Mouse (Mus musculus) liver, postnatal 0 days (tissue): ENCODE results near the gene Olfr1115. TPM values are rescaled to one million over a fixed set of nuclear protein-coding genes. Genes with fewer than 3 reads are reported as not detected.
"Not testable (repeated sequence)": the region's sequence is repeated elsewhere in the genome, so short reads cannot be mapped to it uniquely, and the experiment has no call there.

ENCODE experiments used
- ATAC-seq: fragments of 200-750 bp; cut with Nextera tagmentation; 2 replicates; pipeline ENCODE4 v1.8.0; 2017; ENCODE audit warnings: mild to moderate bottlenecking, moderate library complexity
- DNase-seq: peaks from one replicate; pipeline ENCODE4 v3.0.0-alpha.2; 2016
- H3K27ac ChIP-seq: fragments of 300-500 bp; sonication (generic); 2 replicates; pipeline ENCODE4 v1.5.1; 2014; ENCODE audit warnings: antibody characterized with exemption, moderate library complexity, mild to moderate bottlenecking, low read depth
- H3K27me3 ChIP-seq: fragments of 300-500 bp; sonication (generic); 2 replicates; pipeline ENCODE4 v1.6.1; 2014; ENCODE audit warnings: low read length, control low read depth, mixed read lengths; ENCODE audit not compliant: insufficient read depth
- H3K36me3 ChIP-seq: fragments of 300-500 bp; sonication (generic); replicated peaks from 2 replicates; pipeline ENCODE4 v1.6.1; 2014; ENCODE audit warnings: mild to moderate bottlenecking, control low read depth, low read length, moderate library complexity, mixed read lengths; ENCODE audit not compliant: insufficient read depth
- H3K4me1 ChIP-seq: fragments of 300-500 bp; sonication (generic); 2 replicates; pipeline ENCODE4 v1.6.1; 2014; ENCODE audit warnings: antibody characterized with exemption, mild to moderate bottlenecking, control low read depth; ENCODE audit not compliant: insufficient read depth
- H3K4me2 ChIP-seq: fragments of 300-500 bp; sonication (generic); 2 replicates; pipeline ENCODE4 v1.6.1; 2014; ENCODE audit warnings: low read depth, mild to moderate bottlenecking, low read length, moderate library complexity, mixed read lengths
- H3K4me3 ChIP-seq: fragments of 300-500 bp; sonication (generic); 2 replicates; pipeline ENCODE4 v1.5.1; 2014; ENCODE audit warnings: low read depth, low read length
- H3K9ac ChIP-seq: fragments of 300-500 bp; sonication (generic); replicated peaks from 2 replicates; pipeline ENCODE4 v1.6.1; 2014; ENCODE audit warnings: mild to moderate bottlenecking, moderate library complexity
- H3K9me3 ChIP-seq: fragments of 300-500 bp; sonication (generic); 2 replicates; pipeline ENCODE4 v1.6.1; 2016; ENCODE audit warnings: mild to moderate bottlenecking, control low read depth, low read length, mixed read lengths
- CTCF ChIP-seq: sonication (generic); IDR thresholded peaks from 2 replicates; pipeline ENCODE4 v1.5.1; 2016; ENCODE audit warnings: antibody characterized with exemption, low read depth
- EP300 ChIP-seq: IDR thresholded peaks from 2 replicates; pipeline ENCODE4 v1.6.1; 2016; ENCODE audit warnings: antibody characterized with exemption, low read depth, mild to moderate bottlenecking
- WGBS: fragments of 180-500 bp; shearing (Covaris S2); extraction: QIAGEN DNeasy Blood & Tissue Kit; methylation state at CpG from one replicate; pipeline ENCODE4 v1.1.7; 2014; ENCODE audit not compliant: insufficient replicate concordance; 5-methylcytosine and 5-hydroxymethylcytosine counted together
- microRNA-seq: library from miRNA; unstranded; fragments of <30 nt; microRNA quantifications from one replicate; pipeline ENCODE4, GENCODE M21; 2016
- polyA plus RNA-seq: library from polyadenylated mRNA; unstranded; fragments of >200 nt; fragmentation: Nextera tagmentation; extraction: Ambion mirVana; gene quantifications from 2 replicates; pipeline ENCODE4 v1.2.1, GENCODE M21; 2015

The Olfr1115 gene
- not detected in 2 replicates for polyA plus RNA-seq

DNA sequence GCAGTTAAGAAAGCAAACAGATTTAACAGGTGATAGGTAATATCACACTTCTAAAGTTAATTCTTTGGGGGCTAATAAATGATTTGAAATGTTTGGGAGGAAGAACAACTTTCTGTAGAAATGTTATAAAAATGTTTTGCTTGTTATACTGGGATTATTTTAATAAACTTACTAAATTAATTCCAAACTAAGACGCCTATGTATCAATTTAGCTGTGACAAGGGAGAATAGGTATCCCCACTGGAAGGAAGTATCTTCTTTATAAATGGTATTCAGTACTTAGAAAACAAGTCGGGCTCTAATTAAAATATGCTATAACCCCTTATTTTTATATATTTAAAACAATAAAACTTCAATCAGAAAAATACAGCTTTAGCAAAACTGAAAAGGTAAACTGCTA lies at the start of gene Olfr1115:
Olfr1115 (plus strand) TSS at position 301 of the 400 bp plus-strand sequence.
- 70% methylated on average over 2 of the region's 2 CpGs for WGBS
- no peaks in the 10 kb centered on the region for H3K4me1 ChIP-seq
- no peaks in the 10 kb centered on the region for H3K9me3 ChIP-seq
- no peak within 1 kb of the TSS for H3K4me2 ChIP-seq
- H3K9ac ChIP-seq: no peak within 1 kb of the TSS
- DNase-seq (no peak), ATAC-seq (no peak)
- H3K36me3 ChIP-seq: no peaks in the 10 kb centered on the region
- no peaks in the 10 kb centered on the region for H3K27me3 ChIP-seq
- no peak for TF ChIP-seq CTCF
- no peak for TF ChIP-seq EP300
- H3K27ac ChIP-seq: no peak within 1 kb of the TSS
- H3K4me3 ChIP-seq: no peak within 1 kb of the TSS

DNA sequence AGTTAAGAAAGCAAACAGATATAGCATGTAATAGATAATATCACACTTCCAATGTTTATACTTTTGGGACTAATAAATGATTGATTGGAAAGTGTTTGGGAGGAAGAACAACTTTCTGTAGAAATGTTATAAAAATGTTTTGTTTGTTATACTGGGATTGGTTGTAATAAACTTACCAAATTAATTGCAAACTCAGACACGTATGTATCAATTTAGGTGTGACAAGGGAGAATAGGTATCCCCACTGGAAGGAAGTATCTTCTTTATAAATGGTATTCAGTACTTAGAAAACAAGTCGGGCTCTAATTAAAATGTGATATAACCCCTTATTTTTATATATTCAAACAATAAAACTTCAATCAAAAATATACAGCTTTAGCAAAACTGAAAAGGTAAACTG lies 39.1 kb upstream of the Olfr1115 start, which contains the start of gene Olfr1113:
Olfr1113 (plus strand) TSS at position 301 of the 400 bp plus-strand sequence.
- no peaks in the 10 kb centered on the region for H3K4me1 ChIP-seq
- H3K27ac ChIP-seq: no peak within 1 kb of the TSS
- H3K4me3 ChIP-seq: no peak within 1 kb of the TSS
- 74% methylated on average over 2 of the region's 2 CpGs for WGBS
- H3K9me3 ChIP-seq: no peaks in the 10 kb centered on the region
- H3K4me2 ChIP-seq: no peak within 1 kb of the TSS
- H3K36me3 ChIP-seq: no peaks in the 10 kb centered on the region
- no peak for DNase-seq
- H3K27me3 ChIP-seq: no peaks in the 10 kb centered on the region
- H3K9ac ChIP-seq: no peak within 1 kb of the TSS
- TF ChIP-seq CTCF: no peak
- no peak for TF ChIP-seq EP300
- no peak for ATAC-seq

- Histone ChIP-seq H3K27ac (no peak within 1 kb of the TSS), H3K4me1 (no peaks in the 10 kb centered on the region), H3K4me3 (no peak within 1 kb of the TSS), H3K27me3 (no peaks in the 10 kb centered on the region), H3K4me2 (no peak within 1 kb of the TSS), H3K9ac (no peak within 1 kb of the TSS), H3K9me3 (0 out of 2 replicates have a peak, but pooled peaks cover 2% of the 10 kb centered on the region), H3K36me3 (no peaks in the 10 kb centered on the region)
- WGBS: 67% methylated on average over 1 of the region's 1 CpGs
- TF ChIP-seq CTCF (no peak), EP300 (no peak)
- ATAC-seq: no peak
- DNase-seq: no peak
Observed at GRCm38 (mm10) chr2:87267234-87267633, 19.4 kb downstream of the Olfr1115 start, which contains the start of gene Olfr1116. Gene Olfr1116 (plus strand): TSS chr2:87267534.

DNA sequence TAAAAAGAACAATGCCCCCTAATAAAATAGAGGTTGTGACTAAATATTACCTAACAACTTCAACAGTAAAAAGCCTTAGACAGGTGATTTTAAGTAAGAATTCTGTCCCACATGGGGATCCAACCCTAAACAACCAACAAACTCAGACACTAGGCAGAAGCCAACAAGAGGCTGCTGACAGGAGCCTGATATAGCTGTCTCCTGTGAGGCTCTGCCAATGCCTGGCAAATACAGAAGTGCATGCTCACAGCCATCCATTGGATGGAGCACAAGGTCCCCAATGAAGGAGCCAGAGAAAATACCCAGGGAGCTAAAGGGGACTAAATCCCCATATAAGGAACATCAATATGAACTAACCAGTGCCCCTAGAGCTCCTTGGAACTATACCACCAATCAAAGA lies 46.2 kb downstream of the Olfr1115 start:
- H3K27me3 ChIP-seq, H3K4me3 ChIP-seq, ATAC-seq, H3K4me2 ChIP-seq, H3K4me1 ChIP-seq, H3K36me3 ChIP-seq, DNase-seq, H3K27ac ChIP-seq, H3K9me3 ChIP-seq, H3K9ac ChIP-seq: not testable (repeated sequence)

Small RNA genes lying within 50 kb of the gene (microRNA-seq; reads per million reads assigned to microRNA genes)
- not detected for gene Gm27438

Other genes with a start within 250 kb of the Olfr1115 start
- not detected in 2 replicates for gene Olfr1102, start 249.6 kb upstream of the Olfr1115 start, polyA plus RNA-seq
- not detected in 2 replicates for gene Olfr1104, start 220.9 kb upstream of the Olfr1115 start, polyA plus RNA-seq
- not detected in 2 replicates for gene Olfr1105, start 211.5 kb upstream of the Olfr1115 start, polyA plus RNA-seq
- not detected in 2 replicates for gene Olfr1106, start 195.7 kb upstream of the Olfr1115 start, polyA plus RNA-seq
- gene Olfr1107, start 172.2 kb upstream of the Olfr1115 start, polyA plus RNA-seq: not detected in 2 replicates
- gene Olfr1109, start 152.0 kb upstream of the Olfr1115 start, polyA plus RNA-seq: not detected in 2 replicates
- gene Olfr259, start 133.4 kb upstream of the Olfr1115 start, polyA plus RNA-seq: not detected in 2 replicates
- gene Olfr1110, start 107.7 kb upstream of the Olfr1115 start, polyA plus RNA-seq: not detected in 2 replicates
- gene Olfr1111, start 95.4 kb upstream of the Olfr1115 start, polyA plus RNA-seq: not detected in 2 replicates
- not detected in 2 replicates for gene Olfr1112, start 60.2 kb upstream of the Olfr1115 start, polyA plus RNA-seq
- gene Olfr1113, start 39.0 kb upstream of the Olfr1115 start, polyA plus RNA-seq: not detected in 2 replicates
- gene Olfr1116, start 19.5 kb downstream of the Olfr1115 start, polyA plus RNA-seq: not detected in 2 replicates
- not detected in 2 replicates for gene Olfr1118, start 59.6 kb downstream of the Olfr1115 start, polyA plus RNA-seq
- not detected in 2 replicates for gene Olfr1120, start 106.8 kb downstream of the Olfr1115 start, polyA plus RNA-seq
- gene Olfr1121, start 121.9 kb downstream of the Olfr1115 start, polyA plus RNA-seq: not detected in 2 replicates
- gene Olfr1122, start 137.8 kb downstream of the Olfr1115 start, polyA plus RNA-seq: not detected in 2 replicates
- gene Olfr1123, start 168.6 kb downstream of the Olfr1115 start, polyA plus RNA-seq: not detected in 2 replicates
- not detected in 2 replicates for gene Olfr1124, start 182.3 kb downstream of the Olfr1115 start, polyA plus RNA-seq
- gene Olfr1126, start 205.9 kb downstream of the Olfr1115 start, polyA plus RNA-seq: not detected in 2 replicates
- not detected in 2 replicates for gene Pramel7, start 249.1 kb downstream of the Olfr1115 start, polyA plus RNA-seq